Mouse (Mus musculus) cerebellum, adult 11-12 months (tissue): Measurements from ENCODE around the gene Rpl12.

ENCODE experiments used
- DNase-seq: peaks from one replicate; pipeline ENCODE4 v3.0.0; 2022

Rpl12 gene

GRCm38 (mm10) chr2:32961192-32961995 is at the start of gene Rpl12, which contains the start of gene Lrsam1:
Rpl12 (plus strand) TSS chr2:32961559.
Lrsam1 (minus strand) TSS chr2:32961614.
- DNase-seq: peak; percentile 91

DNA sequence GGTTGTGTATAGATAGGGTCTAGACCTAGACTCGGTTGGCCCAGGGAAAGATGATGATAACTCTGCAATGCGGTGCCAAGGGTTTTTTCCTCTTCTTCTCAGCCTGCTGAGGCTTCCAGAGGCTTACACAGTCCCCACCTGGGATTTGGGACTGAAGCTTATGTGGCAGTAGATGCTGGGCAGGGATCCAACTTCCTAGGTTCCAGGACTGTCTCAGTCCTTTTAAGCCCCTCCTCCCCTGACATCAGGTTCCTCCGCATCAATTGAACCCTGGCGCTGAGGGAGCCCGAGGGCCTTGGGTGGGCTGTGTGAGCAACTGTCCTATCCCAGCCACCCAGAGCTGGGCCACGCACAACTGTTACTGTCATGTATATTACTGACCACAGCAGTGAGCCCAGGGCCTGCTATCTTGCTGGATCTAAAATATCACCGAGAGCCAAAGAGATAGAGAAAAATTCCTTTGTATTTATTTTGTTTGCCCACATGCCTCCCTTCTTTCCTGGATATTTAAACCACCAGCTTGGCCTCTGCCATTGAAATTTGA is 49.6 kb upstream of the Rpl12 start:
- no peak for DNase-seq

GRCm38 (mm10) chr2:32912210-32912804 is 49.1 kb upstream of the Rpl12 start:
- DNase-seq: peak; percentile 74

DNA sequence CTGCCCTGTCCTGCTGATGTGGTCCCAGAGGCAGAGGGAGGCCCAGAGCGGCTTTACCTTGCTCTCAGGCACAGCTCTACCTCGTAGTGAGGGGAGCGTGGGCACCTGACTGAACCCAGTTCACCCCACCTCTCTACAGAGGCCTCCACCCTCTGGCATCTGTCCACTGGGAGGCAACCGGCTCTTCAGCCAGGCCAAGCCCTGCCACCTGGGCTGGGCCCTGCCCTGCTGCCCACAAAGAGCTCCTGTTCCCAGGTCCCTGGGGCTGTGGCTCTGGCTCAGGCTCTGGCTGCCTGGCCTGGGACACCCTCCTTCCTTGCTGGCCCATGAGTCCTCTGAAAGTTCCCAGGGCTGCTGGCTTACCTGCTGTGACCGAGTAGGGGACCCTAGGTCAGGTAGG is 47.0 kb upstream of the Rpl12 start:
- no peak for DNase-seq

- no peak for DNase-seq
These were observed 46.5 kb upstream of the Rpl12 start for GRCm38 (mm10) chr2:32914896-32915295.

- DNase-seq: no peak
These were observed 43.8 kb upstream of the Rpl12 start for GRCm38 (mm10) chr2:32917526-32917925.

DNA sequence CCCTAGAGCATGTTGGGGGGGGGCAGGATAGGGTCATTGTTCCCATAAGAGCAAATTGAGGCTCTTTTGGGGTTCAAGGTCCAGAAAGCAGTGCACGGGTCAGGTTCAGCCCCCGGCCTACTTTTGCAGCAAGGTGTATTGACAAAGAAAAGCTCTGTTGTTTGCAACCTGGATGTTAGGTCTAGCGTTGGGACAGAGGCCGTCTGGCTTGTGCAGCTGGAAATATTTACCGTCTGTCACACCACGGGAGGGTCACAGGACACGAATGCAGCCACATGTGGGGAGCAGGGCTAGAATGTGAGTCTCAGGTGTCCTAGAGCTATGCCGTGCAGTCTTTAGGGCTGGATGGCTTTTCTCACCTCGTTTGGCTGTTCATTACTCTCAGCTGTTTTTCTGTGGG is 43.0 kb upstream of the Rpl12 start:
- no peak for DNase-seq

GRCm38 (mm10) chr2:32921235-32921634 is 40.1 kb upstream of the Rpl12 start:
- DNase-seq: no peak

GRCm38 (mm10) chr2:32921801-32922380 is 39.5 kb upstream of the Rpl12 start:
- DNase-seq: no peak

DNA sequence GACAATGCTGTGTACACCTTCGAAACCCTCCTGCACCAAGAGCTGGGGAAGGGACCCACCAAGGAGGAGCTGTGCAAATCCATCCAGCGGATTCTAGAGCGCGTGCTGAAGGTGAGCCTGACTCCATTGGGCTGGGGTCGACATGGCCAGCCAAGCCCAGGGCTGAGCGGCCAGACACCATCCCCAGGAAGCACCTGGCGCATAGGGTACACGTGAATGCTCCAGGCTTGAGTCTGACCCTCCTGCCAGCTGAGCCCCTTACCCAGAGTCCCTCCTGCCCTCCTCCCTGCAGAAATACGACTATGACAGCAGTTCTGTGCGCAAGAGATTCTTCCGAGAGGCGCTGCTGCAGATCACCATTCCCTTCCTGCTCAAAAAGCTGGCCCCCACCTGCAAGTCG is 38.8 kb upstream of the Rpl12 start:
- no peak for DNase-seq

DNA sequence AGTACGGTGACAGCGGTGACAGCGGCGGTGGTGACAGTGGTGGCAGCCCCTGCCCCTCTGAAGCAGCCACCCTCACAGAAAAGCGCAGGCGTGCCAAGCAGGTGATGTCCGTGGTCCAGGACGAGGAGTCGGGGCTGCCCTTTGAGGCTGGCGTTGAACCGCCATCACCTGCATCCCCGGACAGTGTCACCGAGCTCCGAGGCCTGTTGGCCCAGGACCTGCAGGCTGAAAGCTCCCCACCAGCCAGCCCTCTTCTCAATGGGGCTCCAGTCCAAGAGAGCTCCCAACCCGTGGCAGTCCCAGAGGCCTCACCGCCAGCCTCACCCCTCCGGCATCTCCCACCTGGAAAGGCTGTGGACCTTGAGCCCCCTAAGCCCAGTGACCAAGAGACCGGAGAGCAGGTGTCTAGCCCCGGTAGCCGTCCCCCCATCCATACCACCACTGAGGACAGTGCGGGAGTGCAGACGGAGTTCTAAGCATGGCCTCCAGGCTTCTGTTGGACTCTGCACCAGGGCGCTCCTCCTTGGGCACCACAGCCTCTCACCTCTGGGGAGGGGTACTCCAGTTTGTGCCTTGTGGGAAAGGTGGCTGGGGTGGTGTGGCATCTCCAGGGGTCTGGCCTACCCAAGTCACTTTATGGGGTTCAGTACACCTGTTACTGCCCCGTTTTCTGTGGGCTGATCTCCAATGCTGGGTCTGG is 37.7 kb upstream of the Rpl12 start:
- no peak for DNase-seq

GRCm38 (mm10) chr2:32924306-32924844 is 37.0 kb upstream of the Rpl12 start:
- no peak for DNase-seq

GRCm38 (mm10) chr2:32926330-32927075 is 34.9 kb upstream of the Rpl12 start:
- peak; percentile 51 for DNase-seq

- DNase-seq: no peak
These were observed 33.6 kb upstream of the Rpl12 start for GRCm38 (mm10) chr2:32927624-32928234.

DNA sequence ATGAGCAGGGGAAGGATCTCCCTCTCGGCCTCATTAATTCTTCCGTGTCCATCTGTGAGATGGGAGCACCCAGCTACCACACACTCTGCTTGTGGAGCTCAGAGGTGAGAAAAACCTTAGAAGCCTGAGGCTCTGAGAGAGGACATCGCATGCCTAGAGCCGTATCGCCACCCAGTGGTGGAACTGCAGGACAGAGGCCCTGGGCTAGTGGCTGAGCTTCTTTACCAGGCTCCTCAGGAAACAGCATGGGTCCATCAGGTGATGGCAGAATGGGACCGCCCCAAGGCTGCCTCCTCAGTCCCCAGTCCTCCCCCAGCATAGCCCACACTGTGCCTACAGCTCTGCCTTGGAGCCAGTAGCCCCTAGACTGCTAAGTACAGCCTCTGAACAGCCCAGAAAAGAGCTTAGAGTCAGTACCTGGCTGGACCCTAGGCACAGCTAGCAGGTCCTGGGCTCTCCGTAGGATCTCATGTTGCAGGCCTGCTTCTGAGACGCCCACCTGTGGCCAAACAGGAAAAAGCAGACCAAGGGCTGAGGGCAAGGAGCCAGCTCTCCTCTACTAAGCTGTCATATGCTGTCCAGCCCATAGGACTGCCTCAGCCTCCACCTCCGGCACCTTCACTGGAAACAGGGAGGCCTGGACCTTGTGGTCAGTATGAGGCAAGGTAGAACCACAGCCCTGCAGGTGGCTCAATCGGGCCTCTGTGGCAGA is 33.0 kb upstream of the Rpl12 start:
- DNase-seq: peak; percentile 83

GRCm38 (mm10) chr2:32928947-32929829 is 32.2 kb upstream of the Rpl12 start:
- DNase-seq: no peak

DNA sequence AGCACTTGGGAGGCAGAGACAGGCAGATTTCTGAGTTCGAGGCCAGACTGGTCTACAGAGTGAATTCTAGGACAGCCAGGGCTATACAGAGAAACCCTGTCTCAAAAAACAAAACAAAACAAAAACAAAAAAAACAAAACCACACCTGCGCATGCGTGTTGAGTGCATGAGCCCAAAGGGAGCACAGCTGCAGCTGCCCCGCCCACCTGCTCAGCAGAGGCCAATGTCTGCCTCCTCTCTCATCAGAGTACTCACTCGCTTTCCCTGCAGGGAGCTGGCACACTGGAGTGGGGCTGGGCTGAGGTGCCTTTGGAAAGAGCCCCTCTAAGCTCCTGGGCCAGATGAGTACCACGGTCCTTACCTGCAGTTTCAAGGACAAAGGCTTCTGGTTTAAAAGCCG is 29.6 kb upstream of the Rpl12 start:
- DNase-seq: no peak

- no peak for DNase-seq
These were observed 22.6 kb upstream of the Rpl12 start for GRCm38 (mm10) chr2:32938741-32939140.

DNA sequence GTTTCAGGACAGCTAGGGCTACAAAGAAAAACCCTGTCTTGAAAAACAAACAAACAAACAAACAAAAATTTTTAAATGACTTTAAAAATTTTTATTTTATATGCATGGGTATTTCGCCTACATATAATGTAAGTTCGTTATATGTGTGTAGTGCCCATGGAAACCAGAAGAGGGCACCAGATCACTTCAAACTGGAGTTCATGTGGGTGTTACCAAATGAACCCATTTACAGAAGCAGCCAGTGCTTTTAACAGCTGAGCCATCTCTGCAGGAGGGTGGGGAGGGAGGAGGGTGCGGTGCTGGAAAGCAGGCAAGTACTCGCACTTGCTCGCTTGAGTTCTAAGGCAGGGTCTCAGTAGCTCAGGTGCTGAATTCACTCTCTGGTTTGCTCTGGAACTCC is 21.9 kb upstream of the Rpl12 start:
- DNase-seq: no peak

- no peak for DNase-seq
These were observed 20.9 kb upstream of the Rpl12 start for GRCm38 (mm10) chr2:32940483-32940882.
